Mouse (Mus musculus) liver, adult (tissue): ENCODE results near the gene Sec31a.

Experiments
- GATA4 ChIP-seq: IDR thresholded peaks from 2 replicates; pipeline ENCODE4 v1.6.1; 2014; ENCODE audit warnings: mild to moderate bottlenecking, low read length; ENCODE audit not compliant: insufficient replicate concordance

The Sec31a gene

DNA sequence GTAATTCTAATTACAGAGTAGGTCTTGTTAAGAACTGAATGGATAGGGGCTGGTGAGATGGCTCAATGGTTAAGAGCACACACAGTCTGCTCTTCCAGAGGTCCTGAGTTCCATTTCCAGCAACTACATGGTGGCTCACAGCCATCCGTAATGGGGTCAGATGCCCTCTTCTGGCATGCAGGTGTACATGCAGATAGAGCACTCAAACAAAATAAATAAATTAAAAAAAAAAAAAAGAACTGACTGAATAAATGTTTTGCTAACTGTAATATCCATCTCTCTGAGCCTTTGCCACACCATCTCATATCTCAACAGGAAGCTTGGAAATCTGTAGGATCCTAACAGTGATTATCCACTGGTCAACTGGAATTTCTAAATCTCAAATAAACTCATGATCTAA lies 45.1 kb downstream of the Sec31a start:
- no peak for TF ChIP-seq GATA4

GRCm38 (mm10) chr5:100369825-100370459 lies 46.1 kb downstream of the Sec31a start:
- TF ChIP-seq GATA4 = no peak

DNA sequence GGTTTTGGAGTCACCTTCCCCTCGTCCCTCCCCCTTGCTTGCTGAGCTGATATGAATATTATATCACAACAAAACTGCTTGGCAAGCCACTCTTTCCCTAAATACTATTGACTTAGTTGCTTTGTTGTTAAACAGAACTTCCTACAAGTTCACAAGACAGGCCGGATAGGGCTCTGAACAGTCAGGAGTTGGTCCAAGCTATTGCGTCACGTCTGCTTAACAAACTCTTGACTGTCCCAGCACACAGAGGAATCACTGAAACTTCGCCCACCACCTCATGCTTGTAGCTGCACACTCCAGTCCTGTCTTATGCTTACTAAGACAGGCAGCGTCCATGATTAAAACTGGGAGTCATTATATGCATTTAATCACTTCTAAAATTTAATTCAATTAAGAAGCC lies 46.9 kb downstream of the Sec31a start:
- TF ChIP-seq GATA4 = no peak

GRCm38 (mm10) chr5:100368527-100368926 lies 47.5 kb downstream of the Sec31a start:
- no peak for TF ChIP-seq GATA4

DNA sequence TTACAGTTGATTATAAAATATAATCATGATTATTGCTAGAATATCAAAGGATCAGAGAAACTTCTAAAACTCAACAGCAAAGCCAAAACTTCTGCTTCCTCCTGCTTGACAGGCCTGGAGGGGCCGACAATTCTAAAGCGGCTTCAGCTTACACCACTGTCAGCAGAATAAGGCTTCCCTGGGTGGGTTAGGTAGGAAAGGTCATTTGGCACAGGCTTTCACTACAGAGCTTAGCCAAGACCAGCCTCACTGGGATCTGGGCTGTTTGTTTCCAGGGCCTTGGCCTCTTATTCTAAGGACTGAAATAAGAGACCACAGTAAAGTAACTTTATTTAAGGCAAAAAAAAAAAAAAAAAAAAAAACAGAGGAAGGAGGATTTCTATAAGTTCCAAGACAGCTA lies 49.0 kb downstream of the Sec31a start:
- TF ChIP-seq GATA4 = no peak

DNA sequence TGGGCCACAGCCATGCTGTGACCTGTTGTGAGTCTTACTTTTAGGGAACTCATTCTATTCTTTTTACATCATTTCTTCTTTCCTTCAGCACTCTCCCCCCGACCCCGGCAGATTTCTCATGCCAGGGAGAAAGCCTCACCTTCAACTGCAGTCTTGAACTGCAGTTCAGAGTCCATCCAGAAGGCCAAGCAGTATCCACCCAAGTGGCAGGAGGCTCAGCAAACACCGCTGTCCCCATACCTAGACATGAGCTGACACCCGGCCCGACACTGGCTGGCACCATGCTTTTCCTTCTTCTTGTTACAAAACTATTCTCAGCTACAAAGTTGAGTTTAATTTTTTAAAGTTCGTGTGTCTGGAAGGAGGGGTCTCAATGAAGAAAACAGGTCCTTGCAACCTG lies 55.7 kb downstream of the Sec31a start:
- no peak for TF ChIP-seq GATA4

DNA sequence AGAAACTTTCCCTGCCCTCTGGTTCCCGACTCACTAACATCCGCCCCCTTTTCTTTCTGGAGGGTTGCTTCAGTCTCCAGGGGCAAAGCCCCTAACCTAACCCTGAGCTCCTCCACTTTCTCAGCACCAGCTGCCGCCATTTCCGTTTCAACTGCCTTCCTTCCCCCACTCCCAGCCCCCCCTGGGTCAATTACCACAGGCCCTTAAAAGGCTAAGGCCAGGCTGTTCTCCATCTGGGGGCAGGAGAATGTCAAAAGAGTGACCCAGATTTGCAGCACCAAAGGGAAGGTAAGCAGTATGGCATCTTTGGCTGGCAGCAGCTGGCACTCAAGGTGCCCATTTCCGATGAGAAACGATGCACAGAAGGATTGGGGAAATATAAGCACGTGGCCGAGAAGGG lies 57.7 kb downstream of the Sec31a start:
- no peak for TF ChIP-seq GATA4

DNA sequence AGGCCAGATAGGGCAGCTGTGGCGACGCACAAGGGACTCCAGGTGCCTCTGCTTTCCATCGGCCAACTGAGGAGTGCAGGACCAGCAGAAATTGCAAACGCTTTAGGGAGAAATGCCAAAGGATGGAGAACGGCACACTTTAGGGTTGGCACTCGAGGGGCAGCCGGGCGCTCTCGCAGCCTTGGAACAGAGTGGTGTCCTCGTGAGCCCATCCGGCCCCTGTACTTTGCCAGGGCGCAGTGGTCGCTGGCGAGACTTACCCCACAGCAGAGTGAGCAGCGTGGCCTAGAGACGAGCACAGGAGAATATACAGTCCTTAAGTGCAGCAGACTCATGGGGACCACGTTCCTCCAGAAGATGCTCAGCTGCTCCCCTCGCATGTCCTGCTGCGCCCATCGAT lies 61.4 kb downstream of the Sec31a start:
- TF ChIP-seq GATA4 = no peak

DNA sequence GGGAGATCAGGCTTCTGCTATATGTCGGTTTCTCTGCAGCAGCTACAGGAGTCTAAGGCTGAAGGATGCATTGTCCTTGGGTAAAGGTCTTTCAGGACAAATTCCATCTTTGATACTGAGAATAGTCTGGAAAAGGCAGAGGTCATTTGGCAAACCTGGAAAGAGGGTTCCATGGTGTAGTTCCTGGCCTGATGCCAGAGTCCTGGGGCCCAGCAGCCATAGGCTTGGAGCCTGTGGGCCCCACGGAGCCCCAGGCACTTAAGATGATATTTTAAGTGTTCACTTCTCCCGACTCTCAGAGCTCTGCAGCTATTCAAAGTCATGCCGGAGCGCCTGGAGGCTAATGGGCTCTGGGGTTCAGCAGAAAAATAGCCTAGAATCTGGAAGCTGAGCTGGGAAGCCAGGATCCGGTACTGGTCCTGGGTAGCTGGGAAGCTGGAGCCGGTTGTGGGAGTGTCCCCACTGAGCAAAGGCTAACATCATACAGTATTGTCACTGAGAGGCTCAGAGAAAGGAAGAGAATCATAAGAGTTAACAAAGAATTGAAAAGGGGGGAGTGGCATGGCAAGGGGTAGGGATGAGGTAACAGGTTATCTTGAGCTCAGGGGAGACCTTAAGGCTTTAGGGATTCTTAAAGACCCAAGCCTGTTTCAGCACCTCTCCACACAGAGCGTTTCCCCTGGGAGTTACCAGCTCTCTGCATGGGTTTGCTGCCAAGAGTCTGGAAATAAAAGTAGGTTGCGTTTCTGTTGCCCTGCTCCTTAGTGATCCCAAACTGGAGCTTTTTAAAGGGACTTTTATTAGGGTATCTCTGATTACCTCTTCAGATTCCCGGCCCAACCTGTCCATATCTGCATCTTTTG lies 62.8 kb downstream of the Sec31a start:
- no peak for TF ChIP-seq GATA4

GRCm38 (mm10) chr5:100350907-100351456 lies 65.1 kb downstream of the Sec31a start:
- no peak for TF ChIP-seq GATA4

- TF ChIP-seq GATA4 = no peak
Measured at GRCm38 (mm10) chr5:100349287-100350215, 66.5 kb downstream of the Sec31a start.

- TF ChIP-seq GATA4 = no peak
Measured at GRCm38 (mm10) chr5:100345118-100345517, 70.9 kb downstream of the Sec31a start.

- TF ChIP-seq GATA4 = no peak
Measured at GRCm38 (mm10) chr5:100343087-100343486, 72.9 kb downstream of the Sec31a start.

GRCm38 (mm10) chr5:100342422-100342821 lies 73.6 kb downstream of the Sec31a start:
- TF ChIP-seq GATA4 = no peak

DNA sequence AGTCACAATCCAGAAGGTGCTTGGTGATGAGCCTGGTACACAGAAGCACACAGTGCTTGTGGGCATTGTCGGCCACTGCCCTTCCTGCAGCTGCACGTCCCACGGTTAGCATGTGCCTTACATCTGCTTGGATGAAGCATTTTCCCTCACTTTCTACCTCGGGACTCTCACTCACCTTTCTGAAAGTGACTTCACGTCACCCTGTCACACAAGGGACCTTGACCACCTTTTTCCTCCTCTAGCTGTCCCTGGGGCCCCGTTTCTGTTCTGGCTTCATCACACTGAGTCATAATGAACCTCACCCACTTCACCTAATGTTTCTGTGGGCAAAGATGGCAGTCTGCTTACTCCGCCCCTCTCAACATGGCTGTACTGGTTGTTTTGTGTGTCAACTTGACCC lies 75.0 kb downstream of the Sec31a start:
- TF ChIP-seq GATA4 = no peak

DNA sequence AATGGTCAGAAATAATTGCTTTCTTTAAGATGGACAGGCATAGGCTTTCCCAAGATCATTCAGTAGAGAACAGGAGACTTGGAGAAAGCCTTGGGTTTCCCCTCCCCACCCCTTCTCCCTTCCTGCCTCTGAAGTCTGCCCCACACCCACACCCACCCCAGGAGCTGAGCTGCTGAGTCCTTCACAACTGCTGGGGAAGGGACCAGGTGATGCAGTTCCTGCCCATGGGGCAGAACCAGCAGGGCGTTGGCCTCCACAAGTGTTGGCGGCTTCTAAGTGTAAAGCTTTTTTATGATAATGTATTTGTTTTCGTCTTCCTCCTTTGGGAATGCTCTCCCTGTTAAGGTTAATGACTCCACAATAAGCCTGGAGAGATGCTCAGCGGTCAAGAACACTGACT lies 78.2 kb downstream of the Sec31a start:
- no peak for TF ChIP-seq GATA4

DNA sequence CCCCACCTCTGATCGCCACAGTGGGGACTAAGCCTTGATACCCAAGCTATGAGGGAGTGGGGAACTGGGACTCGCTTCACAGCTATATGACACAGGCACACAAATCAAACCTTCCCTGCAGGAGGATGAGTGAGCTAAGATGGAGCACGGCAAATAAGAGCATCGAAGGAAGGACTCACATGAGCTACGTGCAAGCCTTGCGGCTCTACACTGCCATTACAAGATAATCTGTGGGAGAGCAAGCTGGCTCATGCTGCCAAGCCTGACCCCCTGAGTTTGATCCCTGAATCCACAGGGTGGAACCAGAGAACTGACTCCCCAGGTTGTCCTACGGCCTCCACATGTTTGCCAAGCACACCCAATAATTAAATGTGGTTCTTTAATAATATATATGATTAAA lies 79.2 kb downstream of the Sec31a start:
- TF ChIP-seq GATA4 = no peak
